Mouse (Mus musculus) cortical plate, adult 2 months (tissue): ENCODE data around the gene Atp6v1g1. TPM values are rescaled to one million over a fixed set of nuclear protein-coding genes. Genes with fewer than 3 reads are reported as not detected.

Source experiments
- H3K27ac ChIP-seq: fragments of 200-500 bp; 2 replicates; pipeline ENCODE4 v1.5.1; 2012; ENCODE audit warnings: low read length, control low read depth, inconsistent platforms; ENCODE audit not compliant: insufficient read depth
- H3K4me1 ChIP-seq: fragments of 200-500 bp; 2 replicates; pipeline ENCODE4 v1.6.1; 2011; ENCODE audit warnings: low read length; ENCODE audit not compliant: control insufficient read depth, insufficient read depth
- H3K4me3 ChIP-seq: fragments of 200-500 bp; 2 replicates; pipeline ENCODE4 v1.5.1; 2011; ENCODE audit warnings: mild to moderate bottlenecking, low read length, control low read depth; ENCODE audit not compliant: insufficient read depth
- CTCF ChIP-seq: fragments of 200-500 bp; IDR thresholded peaks from 2 replicates; pipeline ENCODE4 v1.5.1; 2011; ENCODE audit warnings: mild to moderate bottlenecking, control low read depth, low read length; ENCODE audit not compliant: insufficient read depth; ENCODE audit errors: extremely low read depth
- POLR2A ChIP-seq: fragments of 200-500 bp; IDR thresholded peaks from 2 replicates; pipeline ENCODE4 v1.6.1; 2011; ENCODE audit warnings: mild to moderate bottlenecking, low read length, control low read depth; ENCODE audit not compliant: insufficient read depth; ENCODE audit errors: extremely low read depth
- polyA plus RNA-seq: library from polyadenylated mRNA; depleted of rRNA; stranded (reverse); fragments of >200 nt; gene quantifications from 2 replicates; pipeline ENCODE4 v1.2.3, GENCODE M21; 2012; rRNA removed

The Atp6v1g1 gene
- polyA plus RNA-seq, 1 experiment: 123 TPM

- Histone ChIP-seq H3K27ac (no peak overlapping the region), H3K4me1 (no peaks in the 10 kb centered on the region)
- no peak for TF ChIP-seq POLR2A
- TF ChIP-seq CTCF: no peak
Observed at GRCm38 (mm10) chr4:63594459-63595110, 50.0 kb downstream of the Atp6v1g1 start.

GRCm38 (mm10) chr4:63595259-63595658 lies 50.7 kb downstream of the Atp6v1g1 start:
- no peaks in the 10 kb centered on the region for H3K4me1 ChIP-seq
- no peak overlapping the region for H3K27ac ChIP-seq
- H3K4me3 ChIP-seq: no peak overlapping the region
- no peak for TF ChIP-seq POLR2A
- no peak for TF ChIP-seq CTCF

More at GRCm38 (mm10) chr4:63594459-63595110, 50.0 kb downstream of the Atp6v1g1 start:
- no peak overlapping the region for H3K4me3 ChIP-seq

- Histone ChIP-seq H3K4me1 (no peaks in the 10 kb centered on the region), H3K27ac (no peak overlapping the region), H3K4me3 (no peak overlapping the region)
- TF ChIP-seq POLR2A (no peak), CTCF (no peak)
Observed at GRCm38 (mm10) chr4:63596010-63596409, 51.4 kb downstream of the Atp6v1g1 start.

Other genes starting within 250 kb of the Atp6v1g1 start
- not detected in 2 replicates for gene Orm1, start 200.2 kb upstream of the Atp6v1g1 start, polyA plus RNA-seq
- gene Orm3, start 188.6 kb upstream of the Atp6v1g1 start, polyA plus RNA-seq: not detected in 2 replicates
- not detected in 2 replicates for gene Orm2, start 182.3 kb upstream of the Atp6v1g1 start, polyA plus RNA-seq
- gene Akna, start 141.4 kb upstream of the Atp6v1g1 start, polyA plus RNA-seq: 1.8 and 2.0 TPM in 2 replicates
- gene Whrn, start 48.8 kb upstream of the Atp6v1g1 start, polyA plus RNA-seq: 56.2 and 57.5 TPM in 2 replicates
- 11.4 and 13.9 TPM in 2 replicates for gene Tmem268, start 14.0 kb downstream of the Atp6v1g1 start, polyA plus RNA-seq
- not detected in 2 replicates for gene Gm11213, start 60.5 kb downstream of the Atp6v1g1 start, polyA plus RNA-seq
- gene Tex48, start 77.7 kb downstream of the Atp6v1g1 start, polyA plus RNA-seq: not detected in 2 replicates
- not detected in 2 replicates for gene Gm11214, start 118.6 kb downstream of the Atp6v1g1 start, polyA plus RNA-seq
- gene Tnfsf15, start 200.3 kb downstream of the Atp6v1g1 start, polyA plus RNA-seq: not detected in 2 replicates